Comparison of ENCODE assay signal across 25 mouse cellular contexts in genomic region chr10:94705643-94706258, GRCm38 (mm10). TPM values are rescaled to one million over a fixed set of nuclear protein-coding genes. Genes with fewer than 3 reads are reported as not detected.
DNase-seq lines count a peak whose midpoint lies in the region; ATAC-seq and TF ChIP-seq lines count a peak whose summit lies in the region.
"Had no signal": no experiment of that assay in that cellular context is flagged by ENCODE, and none has a peak within 500 bp of the region (broad histone marks: within the 10 kb centered on the region; RNA-seq: fewer than 3 reads in every experiment).

No protein-coding gene starts in this region.

- 90% methylated on average over 4 of the region's 4 CpGs for WGBS in midbrain, embryonic 14.5 days
- 86% methylated on average over 4 of the region's 4 CpGs for WGBS in midbrain, embryonic 10.5 days
- WGBS in stomach, postnatal 0 days, result 63% methylated on average over 4 of the region's 4 CpGs

- POLR2A ChIA-PET in Patski (lab: Charles Lee), result no interaction called here

- ATAC-seq in midbrain, embryonic 14.5 days (ENCODE audit: low FRiP score, low TSS enrichment), result no peak
- no peak for ATAC-seq in Patski
- ATAC-seq in stomach, postnatal 0 days (ENCODE audit: low FRiP score, low TSS enrichment), result no peak
- ATAC-seq: activated CD4-positive, CD25-positive, alpha-beta regulatory T cell, adult 4 months; intestine, postnatal 0 days had no signal

- H3K9me3 ChIP-seq in midbrain, embryonic 14.5 days (ENCODE audit: control insufficient read depth, low read length), result no peaks in the 10 kb centered on the region
- H3K9me3 ChIP-seq in midbrain, embryonic 10.5 days (replicated peaks), result peaks cover 6% of the 10 kb centered on the region; the same call in 1 of the 2 replicates
- H3K9me3 ChIP-seq in stomach, postnatal 0 days (ENCODE audit: control insufficient read depth, low read length), result no peaks in the 10 kb centered on the region
- H3K9me3 ChIP-seq: heart, embryonic 15.5 days; hindbrain, embryonic 15.5 days; liver, embryonic 15.5 days; neural tube, embryonic 12.5 days had no signal

- H3K4me2 ChIP-seq in midbrain, embryonic 14.5 days (ENCODE audit: low read length), result no peak overlapping the region
- H3K4me2 ChIP-seq in stomach, postnatal 0 days (replicated peaks; ENCODE audit: low read depth), result no peak overlapping the region
- H3K4me2 ChIP-seq: heart, embryonic 15.5 days; hindbrain, embryonic 15.5 days; liver, embryonic 15.5 days; neural tube, embryonic 12.5 days had no signal

- intact Hi-C loops in gastrocnemius, adult 2 months (cut with DNase I), result loop anchor here (10.0 kb wide), 1 partner anchor 249 kb away; no protein-coding TSS in a partner anchor

- in situ Hi-C loops in Patski (cut with MboI; ENCODE audit: low pct_unique_long_range_greater_than_20kb), result no loop called here

- H3K9ac ChIP-seq in midbrain, embryonic 14.5 days (replicated peaks; ENCODE audit: low read length), result no peak overlapping the region
- no peak overlapping the region for H3K9ac ChIP-seq in stomach, postnatal 0 days (ENCODE audit: low read length)
- H3K9ac ChIP-seq: heart, embryonic 15.5 days; hindbrain, embryonic 15.5 days; liver, embryonic 15.5 days; neural tube, embryonic 12.5 days had no signal

- no peaks in the 10 kb centered on the region for H3K4me1 ChIP-seq in midbrain, embryonic 14.5 days (ENCODE audit: control insufficient read depth, insufficient read depth, low read length)
- H3K4me1 ChIP-seq in midbrain, embryonic 10.5 days, result no peaks in the 10 kb centered on the region
- H3K4me1 ChIP-seq in stomach, postnatal 0 days (replicated peaks; ENCODE audit: control insufficient read depth, insufficient read depth), result no peaks in the 10 kb centered on the region
- H3K4me1 ChIP-seq: hindbrain, embryonic 15.5 days; neural tube, embryonic 12.5 days had no signal

- no peak overlapping the region for H3K27ac ChIP-seq in gastrocnemius, adult 2 months
- no peak overlapping the region for H3K27ac ChIP-seq in midbrain, embryonic 14.5 days (replicated peaks; ENCODE audit: low read depth, low read length)
- no peak overlapping the region for H3K27ac ChIP-seq in midbrain, embryonic 10.5 days (replicated peaks)
- H3K27ac ChIP-seq in stomach, postnatal 0 days (replicated peaks), result no peak overlapping the region
- H3K27ac ChIP-seq: heart, embryonic 15.5 days; hindbrain, embryonic 15.5 days; liver, embryonic 15.5 days; neural tube, embryonic 12.5 days had no signal

- no peak for DNase-seq in gastrocnemius, adult 2 months
- DNase-seq in gastrocnemius, adult 8-10 months (ENCODE audit: low spot score in 2 of 2), result no peak
- peak; percentile 29 for DNase-seq in midbrain, embryonic 14.5 days
- DNase-seq in midbrain, embryonic 10.5 days (ENCODE audit: low spot score), result no peak
- no peak for DNase-seq in Patski (ENCODE audit: low read depth, low spot score)
- no peak for DNase-seq in stomach, postnatal 0 days (ENCODE audit: low spot score)
- DNase-seq in adrenal gland, postnatal 36 days, result no peak
- DNase-seq in spleen, adult 12 weeks (ENCODE audit: low spot score), result no peak
- DNase-seq: adrenal gland, postnatal 10 days; B cell, adult 2 months; cerebellum, adult 18-20 months; cerebellum, postnatal 36 days; gastrocnemius, postnatal 14 days; heart, adult 18-20 months; heart, postnatal 4 days; kidney, postnatal 4 days; lung, postnatal 14 days; spleen, adult 18-20 months had no signal

- TF ChIP-seq CTCF in gastrocnemius, adult 2 months (IDR thresholded peaks at IDR 0.05), result peak; percentile 9; the same call in 1 of the 2 replicates
- TF ChIP-seq CTCF in Patski (IDR thresholded peaks at IDR 0.05), result peak; percentile 11
- TF ChIP-seq CTCF in stomach, postnatal 0 days (IDR thresholded peaks at IDR 0.05; ENCODE audit: low read depth), result peak; percentile 35; the same call in 1 of the 2 replicates

- CTCF ChIA-PET in Patski (lab: Charles Lee), result interaction anchor here (0.9 kb wide), 1 partner anchor 128 kb away, joined by 3 read pairs; no protein-coding TSS in a partner anchor

- H3K36me3 ChIP-seq in midbrain, embryonic 14.5 days (ENCODE audit: control insufficient read depth, insufficient read depth, low read length), result no peaks in the 10 kb centered on the region
- peaks cover 11% of the 10 kb centered on the region for H3K36me3 ChIP-seq in midbrain, embryonic 10.5 days
- H3K36me3 ChIP-seq in stomach, postnatal 0 days (ENCODE audit: control insufficient read depth, insufficient read depth, low read length), result no peaks in the 10 kb centered on the region
- H3K36me3 ChIP-seq: heart, embryonic 15.5 days; hindbrain, embryonic 15.5 days; liver, embryonic 15.5 days; neural tube, embryonic 12.5 days had no signal

- no peak for TF ChIP-seq EP300 in stomach, postnatal 0 days (optimal IDR thresholded peaks at IDR 0.05)

- no peak overlapping the region for H3K4me3 ChIP-seq in gastrocnemius, adult 2 months
- H3K4me3 ChIP-seq in midbrain, embryonic 14.5 days (replicated peaks; ENCODE audit: low read depth, low read length), result no peak overlapping the region
- H3K4me3 ChIP-seq in midbrain, embryonic 10.5 days, result no peak overlapping the region
- H3K4me3 ChIP-seq in stomach, postnatal 0 days (ENCODE audit: low read depth, low read length), result no peak overlapping the region
- H3K4me3 ChIP-seq: heart, embryonic 15.5 days; hindbrain, embryonic 15.5 days; liver, embryonic 15.5 days; megakaryocyte, embryonic 14.5 days; neural tube, embryonic 12.5 days had no signal

- H3K27me3 ChIP-seq in midbrain, embryonic 14.5 days (ENCODE audit: control insufficient read depth, insufficient read depth, low read length), result no peaks in the 10 kb centered on the region
- no peaks in the 10 kb centered on the region for H3K27me3 ChIP-seq in midbrain, embryonic 10.5 days (ENCODE audit: low read depth, poor library complexity, severe bottlenecking)
- no peaks in the 10 kb centered on the region for H3K27me3 ChIP-seq in Patski
- H3K27me3 ChIP-seq in stomach, postnatal 0 days (ENCODE audit: control insufficient read depth, insufficient read depth, low read length), result no peaks in the 10 kb centered on the region
- H3K27me3 ChIP-seq: heart, embryonic 15.5 days; hindbrain, embryonic 15.5 days; liver, embryonic 15.5 days; megakaryocyte, embryonic 14.5 days; neural tube, embryonic 12.5 days had no signal

RNA-seq across cellular contexts. Expression of gene Cep83, which starts 17.3 kb away (rescaled TPM):
- 10 to 100 TPM; 18.5 to 19.6 TPM for total RNA-seq in gastrocnemius, adult 2 months (2021)
- 10 to 100 TPM; 18.8 to 22.1 (median 20.4) TPM for total RNA-seq in gastrocnemius, adult 8-10 months (2022)
- polyA plus RNA-seq in midbrain, embryonic 14.5 days (2014; fragmentation: Nextera tagmentation; extraction: Ambion mirVana), result 18.8 and 20.0 TPM in 2 replicates
- polyA plus RNA-seq in midbrain, embryonic 10.5 days (2016; fragmentation: Nextera tagmentation; extraction: Ambion mirVana), result 17.2 and 17.5 TPM in 2 replicates
- polyA plus RNA-seq in Patski (2021), result 17.3 TPM
- polyA plus RNA-seq in stomach, postnatal 0 days (2015; fragmentation: Nextera tagmentation; extraction: Ambion mirVana), result 9.1 and 9.9 TPM in 2 replicates
- total RNA-seq in adrenal gland, postnatal 36 days (2021), result 1 to 10 TPM; 9.6 to 9.8 TPM
